Mouse (Mus musculus) liver, embryonic 16.5 days (tissue): Measurements from ENCODE around the gene Ctnnbl1. TPM values are rescaled to one million over a fixed set of nuclear protein-coding genes. Genes with fewer than 3 reads are reported as not detected.

Experiments
- ATAC-seq: fragments of 200-750 bp; cut with Nextera tagmentation; 2 replicates; pipeline ENCODE4 v1.8.0; 2017; ENCODE audit warnings: low read depth, mild to moderate bottlenecking, moderate number of reproducible peaks, moderate library complexity
- H3K27ac ChIP-seq: fragments of 300-500 bp; sonication (generic); 2 replicates; pipeline ENCODE4 v1.5.1; 2014; ENCODE audit warnings: mild to moderate bottlenecking, low read length
- H3K27me3 ChIP-seq: fragments of 300-500 bp; sonication (generic); 2 replicates; pipeline ENCODE4 v1.6.1; 2014; ENCODE audit warnings: low read depth, low read length, mixed read lengths; ENCODE audit not compliant: control insufficient read depth, insufficient read depth
- H3K36me3 ChIP-seq: fragments of 300-500 bp; sonication (generic); 2 replicates; pipeline ENCODE4 v1.6.1; 2014; ENCODE audit warnings: mild to moderate bottlenecking; ENCODE audit not compliant: control insufficient read depth, insufficient read depth
- H3K4me1 ChIP-seq: fragments of 300-500 bp; sonication (generic); 2 replicates; pipeline ENCODE4 v1.6.1; 2014; ENCODE audit warnings: low read depth, low read length, mixed read lengths; ENCODE audit not compliant: control insufficient read depth
- H3K4me2 ChIP-seq: fragments of 300-500 bp; sonication (generic); 2 replicates; pipeline ENCODE4 v1.6.1; 2014; ENCODE audit warnings: low read depth, low read length, mixed read lengths
- H3K4me3 ChIP-seq: fragments of 300-500 bp; sonication (generic); 2 replicates; pipeline ENCODE4 v1.5.1; 2014; ENCODE audit warnings: low read depth, mild to moderate bottlenecking, low read length
- H3K9ac ChIP-seq: fragments of 300-500 bp; sonication (generic); 2 replicates; pipeline ENCODE4 v1.6.1; 2014; ENCODE audit warnings: low read depth, low read length
- H3K9me3 ChIP-seq: fragments of 300-500 bp; sonication (generic); replicated peaks from 2 replicates; pipeline ENCODE4 v1.6.1; 2016; ENCODE audit warnings: low read length; ENCODE audit not compliant: control insufficient read depth
- WGBS: fragments of 180-500 bp; shearing (Covaris S2); extraction: QIAGEN DNeasy Blood & Tissue Kit; methylation state at CpG from one replicate; pipeline ENCODE4 v1.1.7; 2014; ENCODE audit not compliant: insufficient replicate concordance; 5-methylcytosine and 5-hydroxymethylcytosine counted together
- polyA plus RNA-seq: library from polyadenylated mRNA; unstranded; fragments of >200 nt; fragmentation: Nextera tagmentation; extraction: Ambion mirVana; gene quantifications from 2 replicates; pipeline ENCODE4 v1.2.1, GENCODE M21; 2015

The Ctnnbl1 gene
- polyA plus RNA-seq, 1 experiment from 2014 or later: 19.8 TPM

- Histone ChIP-seq H3K27me3 (no peaks in the 10 kb centered on the region), H3K9me3 (no peaks in the 10 kb centered on the region), H3K36me3 (no peaks in the 10 kb centered on the region), H3K4me2 (no peak overlapping the region), H3K9ac (no peak overlapping the region), H3K4me1 (no peaks in the 10 kb centered on the region), H3K27ac (no peak overlapping the region), H3K4me3 (no peak overlapping the region)
- no peak for ATAC-seq
- WGBS: 60% methylated on average over 8 of the region's 8 CpGs
Observed at GRCm38 (mm10) chr2:157705777-157706158, 31.4 kb upstream of the Ctnnbl1 start.

DNA sequence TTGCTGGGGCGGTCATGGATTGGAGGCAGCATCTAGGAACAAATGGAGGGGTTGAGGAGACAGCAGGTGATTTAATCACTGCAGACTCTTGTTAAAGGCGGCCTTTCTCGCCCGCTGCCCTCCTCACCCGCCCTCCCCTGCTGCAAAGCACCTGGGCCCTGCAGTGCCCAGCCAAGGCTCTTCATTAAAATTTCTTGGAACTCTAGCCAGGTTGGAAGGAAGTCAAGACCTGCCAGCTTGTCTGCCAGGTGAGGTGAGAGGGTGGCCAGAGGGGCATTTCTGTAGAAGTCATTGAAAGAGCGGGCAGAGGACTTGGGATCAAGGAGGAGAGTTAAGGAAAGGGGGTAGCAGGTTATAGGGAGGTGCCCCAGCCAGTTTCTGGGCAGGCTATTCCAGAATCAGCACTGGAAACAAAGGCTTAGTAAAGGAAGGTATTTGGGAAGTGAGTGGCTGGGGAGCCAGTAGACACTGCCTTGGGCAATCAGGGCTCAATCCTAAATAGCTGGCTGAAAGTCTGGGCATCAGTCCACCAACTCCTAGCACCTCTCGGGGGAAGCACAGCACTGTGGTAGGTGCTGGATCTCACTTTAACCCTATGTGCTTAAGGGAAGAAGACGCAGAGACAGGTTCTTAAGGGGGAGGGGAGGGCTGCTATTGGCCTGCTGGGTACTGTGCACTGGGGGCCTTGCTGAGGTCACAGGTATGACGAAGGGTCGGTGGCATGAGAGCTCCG is 29.8 kb upstream of the Ctnnbl1 start:
- H3K27me3 ChIP-seq: no peaks in the 10 kb centered on the region
- no peaks in the 10 kb centered on the region for H3K4me1 ChIP-seq
- ATAC-seq: no peak
- H3K27ac ChIP-seq: no peak overlapping the region
- 54% methylated on average over 11 of the region's 11 CpGs for WGBS
- no peaks in the 10 kb centered on the region for H3K9me3 ChIP-seq
- no peak overlapping the region for H3K9ac ChIP-seq
- H3K36me3 ChIP-seq: no peaks in the 10 kb centered on the region
- no peak overlapping the region for H3K4me3 ChIP-seq
- H3K4me2 ChIP-seq: no peak overlapping the region

DNA sequence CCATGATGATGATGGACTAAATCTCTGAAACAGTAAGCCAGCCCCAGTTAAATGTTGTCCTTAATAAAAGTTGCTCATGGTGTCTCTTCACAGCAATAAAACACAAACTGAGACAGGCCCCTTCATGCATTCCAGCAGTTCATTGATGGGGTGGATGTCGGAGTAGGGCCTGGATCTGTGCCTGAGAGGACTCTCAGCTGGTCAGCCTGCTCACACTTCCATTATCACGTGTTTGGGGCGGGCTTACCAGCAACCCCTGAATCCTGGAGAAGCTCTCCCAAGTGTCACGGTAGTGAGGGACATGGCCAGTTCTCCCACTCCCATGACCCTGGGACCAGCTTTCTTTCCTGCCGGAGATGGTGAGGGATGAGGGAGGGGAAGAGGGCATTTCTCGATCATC is 24.5 kb upstream of the Ctnnbl1 start:
- no peak for ATAC-seq
- Histone ChIP-seq H3K4me1 (no peaks in the 10 kb centered on the region), H3K27me3 (no peaks in the 10 kb centered on the region), H3K36me3 (no peaks in the 10 kb centered on the region), H3K27ac (no peak overlapping the region), H3K4me3 (no peak overlapping the region), H3K9me3 (no peaks in the 10 kb centered on the region), H3K4me2 (no peak overlapping the region), H3K9ac (no peak overlapping the region)
- WGBS: 62% methylated on average over 6 of the region's 6 CpGs

GRCm38 (mm10) chr2:157715586-157716191 is 21.5 kb upstream of the Ctnnbl1 start:
- 37% methylated on average over 12 of the region's 12 CpGs for WGBS

GRCm38 (mm10) chr2:157718441-157718840 is 18.8 kb upstream of the Ctnnbl1 start:
- Histone ChIP-seq H3K27ac (no peak overlapping the region), H3K9me3 (no peaks in the 10 kb centered on the region; the same call in 1 of the 2 replicates), H3K27me3 (no peaks in the 10 kb centered on the region), H3K4me3 (no peak overlapping the region), H3K9ac (no peak overlapping the region), H3K4me1 (no peaks in the 10 kb centered on the region), H3K36me3 (no peaks in the 10 kb centered on the region), H3K4me2 (no peak overlapping the region)
- ATAC-seq: no peak
- WGBS: 52% methylated on average over 4 of the region's 4 CpGs

More at GRCm38 (mm10) chr2:157715586-157716191, 21.5 kb upstream of the Ctnnbl1 start:
- no peak for ATAC-seq
- Histone ChIP-seq H3K27ac (no peak overlapping the region), H3K4me3 (no peak overlapping the region), H3K36me3 (no peaks in the 10 kb centered on the region), H3K4me2 (no peak overlapping the region), H3K9ac (no peak overlapping the region), H3K27me3 (no peaks in the 10 kb centered on the region), H3K9me3 (no peaks in the 10 kb centered on the region; the same call in 1 of the 2 replicates), H3K4me1 (no peaks in the 10 kb centered on the region)

DNA sequence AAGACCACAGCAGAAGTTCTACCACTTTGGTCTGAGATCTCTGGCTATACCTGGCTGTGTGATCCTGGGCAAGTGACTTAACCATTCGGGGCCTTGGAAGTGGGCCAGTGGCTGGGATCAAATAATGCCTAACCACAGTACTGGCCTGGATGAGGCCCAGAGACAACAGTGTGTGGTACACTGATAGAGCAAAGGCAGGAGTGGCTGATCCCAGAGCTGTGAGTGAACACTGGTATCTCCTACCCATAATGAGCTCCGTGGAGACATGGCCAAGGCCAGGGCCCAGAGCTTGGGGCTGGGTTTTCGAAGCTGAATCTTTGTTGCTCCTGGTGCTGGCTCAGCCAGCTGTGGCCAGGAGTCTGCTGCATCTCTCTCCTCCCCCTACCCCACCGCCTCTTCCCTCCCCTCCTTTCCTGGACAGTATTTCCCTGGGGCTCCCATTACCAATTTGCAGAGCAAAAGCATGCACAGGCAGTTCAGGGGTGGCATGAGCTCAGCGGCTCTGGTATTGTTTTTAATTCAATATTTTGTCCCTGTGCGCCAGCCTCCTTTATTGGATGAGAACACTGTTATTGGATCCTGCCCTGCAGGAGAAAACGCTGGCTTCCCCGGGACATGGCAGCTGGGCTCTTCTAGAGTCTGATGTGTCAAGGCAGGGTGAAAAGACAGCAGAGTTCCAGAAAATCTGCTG is 13.2 kb upstream of the Ctnnbl1 start:
- WGBS: 46% methylated on average over 8 of the region's 8 CpGs
- no peaks in the 10 kb centered on the region for H3K27me3 ChIP-seq
- H3K4me3 ChIP-seq: no peak overlapping the region
- no peak for ATAC-seq
- no peaks in the 10 kb centered on the region; the same call in 1 of the 2 replicates for H3K9me3 ChIP-seq
- H3K36me3 ChIP-seq: no peaks in the 10 kb centered on the region
- H3K4me1 ChIP-seq: no peaks in the 10 kb centered on the region
- no peak overlapping the region for H3K27ac ChIP-seq
- no peak overlapping the region for H3K4me2 ChIP-seq
- no peak overlapping the region for H3K9ac ChIP-seq

- Histone ChIP-seq H3K4me1 (no peaks in the 10 kb centered on the region), H3K4me3 (no peak overlapping the region), H3K9me3 (no peaks in the 10 kb centered on the region; the same call in 1 of the 2 replicates), H3K27ac (no peak overlapping the region), H3K27me3 (no peaks in the 10 kb centered on the region), H3K9ac (no peak overlapping the region), H3K36me3 (no peaks in the 10 kb centered on the region), H3K4me2 (no peak overlapping the region)
- 29% methylated on average over 5 of the region's 5 CpGs for WGBS
- ATAC-seq: no peak
Observed at GRCm38 (mm10) chr2:157724574-157724914, 12.7 kb upstream of the Ctnnbl1 start.

GRCm38 (mm10) chr2:157744619-157745018 is 7.4 kb downstream of the Ctnnbl1 start:
- H3K4me3 ChIP-seq: no peak overlapping the region
- H3K9me3 ChIP-seq: no peaks in the 10 kb centered on the region
- 47% methylated on average over 7 of the region's 7 CpGs for WGBS
- H3K9ac ChIP-seq: no peak overlapping the region
- H3K4me1 ChIP-seq: no peaks in the 10 kb centered on the region
- no peak overlapping the region for H3K27ac ChIP-seq
- no peaks in the 10 kb centered on the region for H3K36me3 ChIP-seq
- no peak overlapping the region for H3K4me2 ChIP-seq
- no peak for ATAC-seq
- no peaks in the 10 kb centered on the region for H3K27me3 ChIP-seq

- Histone ChIP-seq H3K27me3 (no peaks in the 10 kb centered on the region), H3K27ac (no peak overlapping the region), H3K9ac (no peak overlapping the region), H3K36me3 (no peaks in the 10 kb centered on the region), H3K9me3 (no peaks in the 10 kb centered on the region), H3K4me1 (no peaks in the 10 kb centered on the region), H3K4me3 (no peak overlapping the region), H3K4me2 (no peak overlapping the region)
- 89% methylated on average over 4 of the region's 4 CpGs for WGBS
- no peak for ATAC-seq
Observed at GRCm38 (mm10) chr2:157745735-157746134, 8.5 kb downstream of the Ctnnbl1 start.
